ENCODE assay signal across 8 mouse cellular contexts in the genomic region with DNA sequence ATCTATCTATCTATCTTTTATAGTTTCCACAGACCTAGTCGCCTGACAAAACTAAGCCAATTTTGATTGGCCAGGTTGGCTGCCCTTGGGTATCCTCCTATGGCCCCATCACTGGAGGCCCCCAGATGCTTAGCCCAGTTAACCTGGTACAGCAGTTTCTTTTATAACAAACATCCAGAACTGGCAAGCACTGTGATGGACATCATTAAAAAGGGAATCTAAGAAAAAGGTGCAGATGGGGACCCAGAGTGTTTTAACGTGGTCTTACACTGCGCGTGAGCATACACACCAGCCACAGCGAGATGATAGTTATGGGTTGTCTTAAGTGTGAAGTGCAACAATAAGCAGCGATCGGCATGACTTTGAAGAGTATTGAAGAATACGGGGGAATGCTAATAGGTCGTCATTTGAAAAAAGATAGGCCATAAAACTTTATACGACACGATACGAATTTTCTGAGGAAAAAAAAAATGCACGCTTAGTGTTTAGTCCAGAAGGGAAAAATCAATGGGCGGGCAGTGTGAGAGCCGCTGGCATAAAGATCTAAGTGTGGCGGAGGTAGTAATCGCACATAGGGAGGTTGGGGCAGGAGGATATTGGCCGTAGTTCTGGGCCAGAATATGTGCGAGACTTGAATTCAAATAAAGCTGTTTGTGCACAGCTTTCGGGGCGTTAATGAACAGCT. TPM values are rescaled to one million over a fixed set of nuclear protein-coding genes. Genes with fewer than 3 reads are reported as not detected.
DNase-seq lines count a peak whose midpoint lies in the region; ATAC-seq and TF ChIP-seq lines count a peak whose summit lies in the region.

No protein-coding gene starts in this region.

- no peak for DNase-seq in kidney, postnatal 0 days (ENCODE audit: low spot score)
- no peak for DNase-seq in kidney, postnatal 36 days
- peak; percentile 23 for DNase-seq in limb, embryonic 11.5 days (ENCODE audit: low spot score)
- DNase-seq in left cerebral cortex, adult 8-10 months (ENCODE audit: low spot score in 2 of 2), result no peak
- DNase-seq in layer of hippocampus, adult 18-20 months (ENCODE audit: low spot score in 2 of 2), result no peak
- no peak for DNase-seq in lung, postnatal 4 days

- H3K27ac ChIP-seq in kidney, postnatal 0 days, result 0 out of 2 replicates have a peak overlapping the region, but pooled peaks have one; percentile 75
- H3K27ac ChIP-seq in embryonic facial prominence, embryonic 13.5 days, result peak overlapping the region; percentile 88
- H3K27ac ChIP-seq in limb, embryonic 11.5 days (replicated peaks; ENCODE audit: low read depth, low read length), result peak overlapping the region; percentile 86; the same call in 1 of the 2 replicates
- peak overlapping the region; percentile 93 for H3K27ac ChIP-seq in neural tube, embryonic 13.5 days (replicated peaks)

- H3K4me2 ChIP-seq in kidney, postnatal 0 days (ENCODE audit: low read length), result peak overlapping the region; percentile 99
- peak overlapping the region; percentile 93 for H3K4me2 ChIP-seq in embryonic facial prominence, embryonic 13.5 days
- peak overlapping the region; percentile 87 for H3K4me2 ChIP-seq in limb, embryonic 11.5 days (ENCODE audit: low read depth, severe bottlenecking)
- H3K4me2 ChIP-seq in neural tube, embryonic 13.5 days, result peak overlapping the region; percentile 91

- peaks cover 10% of the 10 kb centered on the region; the same call in 1 of the 2 replicates for H3K4me1 ChIP-seq in kidney, postnatal 0 days (replicated peaks; ENCODE audit: insufficient read depth, low read length)
- H3K4me1 ChIP-seq in embryonic facial prominence, embryonic 13.5 days, result peaks cover 15% of the 10 kb centered on the region
- H3K4me1 ChIP-seq in limb, embryonic 11.5 days (ENCODE audit: control insufficient read depth, insufficient read depth, low read length), result peaks cover 9% of the 10 kb centered on the region
- H3K4me1 ChIP-seq in neural tube, embryonic 13.5 days (replicated peaks), result peaks cover 19% of the 10 kb centered on the region

- no peaks in the 10 kb centered on the region for H3K27me3 ChIP-seq in kidney, postnatal 0 days (ENCODE audit: insufficient read depth, low read length)
- no peaks in the 10 kb centered on the region for H3K27me3 ChIP-seq in embryonic facial prominence, embryonic 13.5 days
- H3K27me3 ChIP-seq in limb, embryonic 11.5 days (ENCODE audit: control insufficient read depth, insufficient read depth, low read length), result no peaks in the 10 kb centered on the region
- H3K27me3 ChIP-seq in neural tube, embryonic 13.5 days, result no peaks in the 10 kb centered on the region

- peak overlapping the region; percentile 72 for H3K4me3 ChIP-seq in kidney, postnatal 0 days (replicated peaks; ENCODE audit: low read depth, low read length)
- H3K4me3 ChIP-seq in embryonic facial prominence, embryonic 13.5 days, result peak overlapping the region; percentile 73
- H3K4me3 ChIP-seq in limb, embryonic 11.5 days (ENCODE audit: low read depth, low read length), result peak overlapping the region; percentile 59
- H3K4me3 ChIP-seq in neural tube, embryonic 13.5 days, result peak overlapping the region; percentile 63

- WGBS in kidney, postnatal 0 days, result 13% methylated on average over 21 of the region's 21 CpGs
- 15% methylated on average over 21 of the region's 21 CpGs for WGBS in embryonic facial prominence, embryonic 13.5 days
- WGBS in limb, embryonic 11.5 days, result 17% methylated on average over 21 of the region's 21 CpGs
- 13% methylated on average over 21 of the region's 21 CpGs for WGBS in neural tube, embryonic 13.5 days

- peak overlapping the region; percentile 83 for H3K9ac ChIP-seq in kidney, postnatal 0 days (ENCODE audit: low read depth, low read length)
- peak overlapping the region; percentile 90 for H3K9ac ChIP-seq in embryonic facial prominence, embryonic 13.5 days
- H3K9ac ChIP-seq in limb, embryonic 11.5 days (ENCODE audit: low read length), result peak overlapping the region; percentile 72
- peak overlapping the region; percentile 92 for H3K9ac ChIP-seq in neural tube, embryonic 13.5 days

- H3K36me3 ChIP-seq in kidney, postnatal 0 days (ENCODE audit: insufficient read depth, low read length), result peaks cover 24% of the 10 kb centered on the region
- H3K36me3 ChIP-seq in embryonic facial prominence, embryonic 13.5 days, result peaks cover 31% of the 10 kb centered on the region
- H3K36me3 ChIP-seq in limb, embryonic 11.5 days (ENCODE audit: control insufficient read depth, insufficient read depth, low read length), result peaks cover 8% of the 10 kb centered on the region
- H3K36me3 ChIP-seq in neural tube, embryonic 13.5 days, result peaks cover 28% of the 10 kb centered on the region

- no peak for ATAC-seq in kidney, postnatal 0 days (replicated peaks; ENCODE audit: low FRiP score, low read depth)
- ATAC-seq in embryonic facial prominence, embryonic 13.5 days (ENCODE audit: insufficient number of reproducible peaks, insufficient read depth, low FRiP score, low TSS enrichment, low read depth), result 0 out of 2 replicates have a peak, but pooled peaks have one; percentile 1
- no peak for ATAC-seq in limb, embryonic 11.5 days (ENCODE audit: insufficient number of reproducible peaks, low FRiP score, low TSS enrichment, low read depth)
- no peak; the same call in 1 of the 2 replicates for ATAC-seq in neural tube, embryonic 13.5 days (ENCODE audit: low read depth)

- TF ChIP-seq CTCF in kidney, postnatal 0 days (IDR thresholded peaks at IDR 0.05; ENCODE audit: low read depth), result no peak

- no peaks in the 10 kb centered on the region for H3K9me3 ChIP-seq in kidney, postnatal 0 days (replicated peaks; ENCODE audit: low read length)
- no peaks in the 10 kb centered on the region for H3K9me3 ChIP-seq in embryonic facial prominence, embryonic 13.5 days
- no peaks in the 10 kb centered on the region for H3K9me3 ChIP-seq in limb, embryonic 11.5 days (ENCODE audit: control insufficient read depth, low read length)
- H3K9me3 ChIP-seq in neural tube, embryonic 13.5 days, result no peaks in the 10 kb centered on the region

RNA-seq across cellular contexts. Expression of a gene that starts 49.7 kb away (rescaled TPM):
- 3.3 and 3.6 TPM in 2 replicates for polyA plus RNA-seq in kidney, postnatal 0 days (2015; fragmentation: Nextera tagmentation; extraction: Ambion mirVana)
- polyA plus RNA-seq in embryonic facial prominence, embryonic 13.5 days (2015; fragmentation: Nextera tagmentation; extraction: Ambion mirVana), result 9.9 and 10.3 TPM in 2 replicates
- polyA plus RNA-seq in limb, embryonic 11.5 days (2014; fragmentation: Nextera tagmentation; extraction: Ambion mirVana), result 11.0 and 13.3 TPM in 2 replicates
- polyA plus RNA-seq in neural tube, embryonic 13.5 days (2015; fragmentation: Nextera tagmentation; extraction: Ambion mirVana), result 7.8 and 9.1 TPM in 2 replicates
- total RNA-seq in left cerebral cortex, adult 8-10 months (2022), result 10 to 100 TPM; 32.2 to 40.1 (median 37.6) TPM
- 10 to 100 TPM; 29.7 to 34.4 TPM for total RNA-seq in layer of hippocampus, adult 18-20 months (2021)

RNA-seq across cellular contexts. Expression of a gene that starts 49.8 kb away (rescaled TPM):
- polyA plus RNA-seq in kidney, postnatal 0 days (2015; fragmentation: Nextera tagmentation; extraction: Ambion mirVana), result 89.6 and 92.8 TPM in 2 replicates
- 111 and 115 TPM in 2 replicates for polyA plus RNA-seq in embryonic facial prominence, embryonic 13.5 days (2015; fragmentation: Nextera tagmentation; extraction: Ambion mirVana)
- 130 and 134 TPM in 2 replicates for polyA plus RNA-seq in limb, embryonic 11.5 days (2014; fragmentation: Nextera tagmentation; extraction: Ambion mirVana)
- 107 and 119 TPM in 2 replicates for polyA plus RNA-seq in neural tube, embryonic 13.5 days (2015; fragmentation: Nextera tagmentation; extraction: Ambion mirVana)
- 10 to 100 TPM; 47.8 to 56.5 (median 56.1) TPM for total RNA-seq in left cerebral cortex, adult 8-10 months (2022)
- 10 to 100 TPM; 47.3 to 52.7 TPM for total RNA-seq in layer of hippocampus, adult 18-20 months (2021)
